Mouse (Mus musculus) liver, embryonic 12.5 days (tissue): ENCODE measurements around the gene Mcl1. TPM values are rescaled to one million over a fixed set of nuclear protein-coding genes. Genes with fewer than 3 reads are reported as not detected.

ENCODE experiments used
- ATAC-seq: fragments of 200-750 bp; cut with Nextera tagmentation; 2 replicates; pipeline ENCODE4 v1.8.0; 2017; ENCODE audit warnings: moderate number of reproducible peaks, mild to moderate bottlenecking, moderate library complexity
- H3K27ac ChIP-seq: fragments of 300-500 bp; sonication (generic); 2 replicates; pipeline ENCODE4 v1.5.1; 2016; ENCODE audit warnings: mild to moderate bottlenecking
- H3K27me3 ChIP-seq: fragments of 300-500 bp; sonication (generic); replicated peaks from 2 replicates; pipeline ENCODE4 v1.6.1; 2016; ENCODE audit warnings: mild to moderate bottlenecking, moderate library complexity
- H3K36me3 ChIP-seq: fragments of 300-500 bp; sonication (generic); 2 replicates; pipeline ENCODE4 v1.6.1; 2016; ENCODE audit warnings: mild to moderate bottlenecking, moderate library complexity
- H3K4me1 ChIP-seq: fragments of 300-500 bp; sonication (generic); 2 replicates; pipeline ENCODE4 v1.6.1; 2016
- H3K4me2 ChIP-seq: fragments of 300-500 bp; sonication (generic); 2 replicates; pipeline ENCODE4 v1.6.1; 2016; ENCODE audit warnings: mild to moderate bottlenecking, moderate library complexity
- H3K4me3 ChIP-seq: fragments of 300-500 bp; sonication (generic); 2 replicates; pipeline ENCODE4 v1.5.1; 2016; ENCODE audit warnings: mild to moderate bottlenecking, moderate library complexity
- H3K9ac ChIP-seq: fragments of 300-500 bp; sonication (generic); 2 replicates; pipeline ENCODE4 v1.6.1; 2016; ENCODE audit warnings: mild to moderate bottlenecking, moderate library complexity
- H3K9me3 ChIP-seq: fragments of 300-500 bp; sonication (generic); replicated peaks from 2 replicates; pipeline ENCODE4 v1.6.1; 2016; ENCODE audit warnings: mild to moderate bottlenecking, moderate library complexity
- WGBS: fragments of 180-500 bp; shearing (Covaris S2); methylation state at CpG from one replicate; pipeline ENCODE4 v1.1.7; 2016; ENCODE audit not compliant: insufficient replicate concordance; 5-methylcytosine and 5-hydroxymethylcytosine counted together
- polyA plus RNA-seq: library from polyadenylated mRNA; unstranded; fragments of >200 nt; fragmentation: Nextera tagmentation; extraction: Ambion mirVana; gene quantifications from 2 replicates; pipeline ENCODE4 v1.2.1, GENCODE M21; 2016

Mcl1 gene
- polyA plus RNA-seq, 1 experiment from 2014 or later, result 66.5 TPM

DNA sequence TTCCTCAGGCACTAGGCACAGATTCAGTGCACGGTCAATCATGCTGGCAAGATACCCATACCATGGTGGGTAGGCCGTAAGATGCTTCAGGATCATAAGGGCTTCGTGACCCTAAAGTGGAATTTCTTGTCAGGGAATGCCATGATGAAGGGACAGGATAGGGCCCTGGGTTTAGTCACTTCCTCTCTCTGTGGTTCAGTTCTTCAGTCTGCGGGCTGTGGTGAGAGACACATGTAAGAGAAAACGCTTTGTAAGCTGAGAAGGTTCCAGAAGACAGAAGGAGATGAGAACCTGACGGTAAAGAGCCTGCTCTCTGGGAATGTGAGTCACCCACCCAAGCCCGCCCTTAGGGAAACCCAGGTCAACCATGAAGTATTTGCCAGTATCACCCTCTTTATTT, 48.9 kb downstream of the Mcl1 start:
- H3K9ac ChIP-seq, result no peak overlapping the region
- H3K36me3 ChIP-seq, result no peaks in the 10 kb centered on the region
- H3K27ac ChIP-seq, result no peak overlapping the region
- no peaks in the 10 kb centered on the region for H3K9me3 ChIP-seq
- no peak overlapping the region for H3K4me3 ChIP-seq
- 53% methylated on average over 7 of the region's 7 CpGs for WGBS
- no peak for ATAC-seq
- H3K4me1 ChIP-seq, result no peaks in the 10 kb centered on the region
- H3K27me3 ChIP-seq, result 0 out of 2 replicates have a peak, but pooled peaks cover 2% of the 10 kb centered on the region
- H3K4me2 ChIP-seq, result no peak overlapping the region

DNA sequence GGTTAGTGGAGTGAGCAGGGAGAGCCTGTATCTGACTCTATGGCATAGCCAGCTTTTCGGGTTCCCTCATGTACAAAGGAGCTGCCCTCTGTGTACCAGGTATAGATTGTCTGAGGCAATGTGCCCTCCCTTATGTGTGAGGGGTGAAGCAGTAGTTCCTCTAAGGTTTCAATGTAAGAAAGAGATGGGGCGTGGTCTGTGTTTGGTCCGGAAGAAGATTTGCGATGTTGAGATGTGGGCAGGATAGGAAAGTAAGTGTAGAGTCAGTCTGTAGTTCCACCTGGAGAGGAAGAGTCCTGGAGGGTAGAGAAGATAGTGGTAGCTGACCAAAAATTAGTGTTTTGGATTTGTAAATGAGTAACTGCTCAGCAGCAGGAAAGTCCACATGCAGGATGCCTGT, 50.5 kb downstream of the Mcl1 start:
- no peaks in the 10 kb centered on the region for H3K36me3 ChIP-seq
- 0 out of 2 replicates have a peak, but pooled peaks cover 2% of the 10 kb centered on the region for H3K27me3 ChIP-seq
- no peak overlapping the region for H3K4me3 ChIP-seq
- no peaks in the 10 kb centered on the region for H3K9me3 ChIP-seq
- H3K4me1 ChIP-seq, result no peaks in the 10 kb centered on the region
- ATAC-seq, result 0 out of 2 replicates have a peak, but pooled peaks have one; percentile 21
- no peak overlapping the region for H3K27ac ChIP-seq
- H3K9ac ChIP-seq, result no peak overlapping the region
- 78% methylated on average over 4 of the region's 4 CpGs for WGBS
- no peak overlapping the region for H3K4me2 ChIP-seq

DNA sequence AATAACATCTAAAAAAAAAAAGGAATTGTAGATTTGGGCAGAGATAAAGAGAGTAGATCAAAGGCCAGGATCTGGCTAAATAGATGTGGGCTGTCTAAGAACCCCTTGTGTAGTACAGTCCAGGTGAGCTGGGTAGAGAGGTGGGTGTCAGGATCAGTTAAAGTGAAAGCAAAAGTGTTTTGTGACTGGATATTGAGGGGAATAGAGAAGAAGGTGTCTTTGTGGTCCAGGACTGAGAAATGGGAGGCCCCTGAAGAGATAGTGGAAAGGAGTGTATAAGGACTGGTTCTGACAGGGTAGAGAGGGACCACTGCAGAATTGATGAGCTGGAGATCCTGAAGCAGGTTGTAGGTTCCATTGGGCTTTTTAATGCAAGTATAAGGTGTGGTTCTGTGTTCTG, 51.4 kb downstream of the Mcl1 start:
- H3K4me1 ChIP-seq, result no peaks in the 10 kb centered on the region
- H3K36me3 ChIP-seq, result no peaks in the 10 kb centered on the region
- no peak for ATAC-seq
- H3K9me3 ChIP-seq, result no peaks in the 10 kb centered on the region
- no peak overlapping the region for H3K9ac ChIP-seq
- no peak overlapping the region for H3K27ac ChIP-seq
- H3K4me3 ChIP-seq, result no peak overlapping the region
- H3K4me2 ChIP-seq, result no peak overlapping the region
- H3K27me3 ChIP-seq, result 0 out of 2 replicates have a peak, but pooled peaks cover 2% of the 10 kb centered on the region

Other genes starting within 250 kb of the Mcl1 start
- gene Arnt, start 224.4 kb upstream of the Mcl1 start, polyA plus RNA-seq, result 22.8 and 25.8 TPM in 2 replicates
- 1.4 and 1.7 TPM in 2 replicates for gene Ctsk, start 159.5 kb upstream of the Mcl1 start, polyA plus RNA-seq
- gene Ctss, start 132.0 kb upstream of the Mcl1 start, polyA plus RNA-seq, result 13.4 and 14.7 TPM in 2 replicates
- 0.08 and 0.10 TPM in 2 replicates for gene Hormad1, start 99.1 kb upstream of the Mcl1 start, polyA plus RNA-seq
- gene Golph3l, start 69.9 kb upstream of the Mcl1 start, polyA plus RNA-seq, result 29.7 and 30.5 TPM in 2 replicates
- 42.9 and 45.0 TPM in 2 replicates for gene Ensa, start 33.8 kb upstream of the Mcl1 start, polyA plus RNA-seq
- gene Adamtsl4, start 29.1 kb downstream of the Mcl1 start, polyA plus RNA-seq, result 0.30 and 0.35 TPM in 2 replicates
- 14.1 and 15.2 TPM in 2 replicates for gene Ecm1, start 80.8 kb downstream of the Mcl1 start, polyA plus RNA-seq
- gene Tars2, start 101.4 kb downstream of the Mcl1 start, polyA plus RNA-seq, result 66.1 and 66.3 TPM in 2 replicates
- 11.8 and 14.1 TPM in 2 replicates for gene Rprd2, start 160.1 kb downstream of the Mcl1 start, polyA plus RNA-seq
- gene Prpf3, start 197.1 kb downstream of the Mcl1 start, polyA plus RNA-seq, result 41.4 and 44.3 TPM in 2 replicates
- 280 and 285 TPM in 2 replicates for gene Mrps21, start 212.7 kb downstream of the Mcl1 start, polyA plus RNA-seq
- 2.4 and 2.8 TPM in 2 replicates for gene Ciart, start 223.5 kb downstream of the Mcl1 start, polyA plus RNA-seq
- gene BC028528, start 233.2 kb downstream of the Mcl1 start, polyA plus RNA-seq, result 6.7 and 8.2 TPM in 2 replicates
- gene Aph1a, start 235.2 kb downstream of the Mcl1 start, polyA plus RNA-seq, result 16.5 and 19.0 TPM in 2 replicates
- gene Car14, start 245.9 kb downstream of the Mcl1 start, polyA plus RNA-seq, result 10.3 and 10.6 TPM in 2 replicates